Mouse (Mus musculus) gastrocnemius, postnatal 4 days (tissue): ENCODE measurements at regions not wholly inside any gene's neighbourhood (a gene's known extent, or its start where the extent isn't known, plus 50 kb on each side); places are given as distances from the start of the nearest gene placed in this dataset.
"Not testable (repeated sequence)": the region's sequence is repeated elsewhere in the genome, so short reads cannot be mapped to it uniquely, and the experiment has no call there.

Experiments
- DNase-seq, 2 experiments: peaks; one replicate each; pipeline ENCODE4 v3.0.0; 2021 to 2022; ENCODE audit warnings: low spot score in 2 of 2, mixed read lengths in 2 of 2

DNA sequence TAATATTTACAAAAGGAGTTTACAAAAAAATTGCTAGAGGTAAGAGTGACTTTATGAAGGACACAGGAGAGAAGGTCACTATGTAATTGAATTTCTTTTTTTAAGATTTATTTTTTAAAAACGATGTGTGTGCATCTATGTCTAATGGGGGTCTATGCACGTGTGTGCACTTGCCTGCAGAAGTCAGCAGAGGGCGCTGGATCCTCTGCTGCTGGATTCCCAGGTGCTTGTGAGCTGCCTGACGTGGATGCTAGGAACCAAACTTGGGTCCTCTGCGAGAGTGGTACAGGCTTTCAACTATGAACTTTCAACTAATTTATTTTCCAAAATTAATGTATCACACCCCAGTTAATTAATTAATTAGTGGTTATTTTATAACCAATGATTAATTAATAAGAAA, 85.0 kb downstream of the Glrx3 start:
- DNase-seq: no peak

GRCm38 (mm10) chr7:137533476-137533875, 96.1 kb downstream of the Glrx3 start:
- no peak for DNase-seq

GRCm38 (mm10) chr7:137549991-137550390, 112.6 kb downstream of the Glrx3 start:
- DNase-seq: no peak

GRCm38 (mm10) chr7:137552551-137553198, 115.3 kb downstream of the Glrx3 start:
- no peak for DNase-seq

DNA sequence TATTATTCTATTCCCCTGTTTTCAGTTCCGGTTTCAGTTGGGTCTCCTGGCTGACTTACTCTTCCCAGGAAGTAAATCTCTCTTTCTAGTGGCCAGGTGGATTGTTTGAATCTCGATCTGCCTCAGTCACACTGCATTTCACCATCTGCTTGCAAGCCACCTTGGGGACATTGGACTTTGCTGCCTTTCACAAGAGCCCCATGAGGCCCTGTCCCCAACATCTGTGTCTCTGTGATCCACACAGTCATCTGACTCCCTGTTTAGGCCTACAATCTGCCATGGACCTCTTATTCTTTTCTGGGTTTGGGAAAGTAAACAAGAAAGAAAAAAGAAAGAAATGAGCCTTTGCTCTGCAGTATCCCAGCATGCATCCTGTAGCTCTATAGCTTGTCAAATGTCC, 118.1 kb downstream of the Glrx3 start:
- no peak for DNase-seq

DNA sequence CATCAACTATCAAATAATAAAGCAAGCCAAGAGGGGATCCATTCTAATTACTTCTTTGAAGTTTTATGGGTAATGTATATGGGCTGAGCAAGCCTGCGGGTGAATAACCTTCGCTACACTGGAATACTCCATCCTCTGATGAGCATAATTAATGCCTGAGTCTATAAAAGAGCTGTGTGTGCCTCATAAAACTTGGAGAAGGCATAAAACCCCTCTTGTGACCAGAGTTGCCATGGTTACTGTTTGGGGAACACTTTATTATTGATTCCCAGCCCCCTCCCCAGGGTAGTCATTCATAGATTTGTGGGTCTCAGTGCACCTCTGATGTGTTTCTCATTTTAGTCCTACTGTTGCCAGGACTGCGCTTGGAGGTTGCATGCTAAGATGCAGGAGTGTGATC, 120.0 kb downstream of the Glrx3 start:
- DNase-seq: no peak

- no peak for DNase-seq
Observed at GRCm38 (mm10) chr7:137558871-137559270, 121.5 kb downstream of the Glrx3 start.

- DNase-seq: no peak
Observed at GRCm38 (mm10) chr7:137570199-137570598, 132.8 kb downstream of the Glrx3 start.

DNA sequence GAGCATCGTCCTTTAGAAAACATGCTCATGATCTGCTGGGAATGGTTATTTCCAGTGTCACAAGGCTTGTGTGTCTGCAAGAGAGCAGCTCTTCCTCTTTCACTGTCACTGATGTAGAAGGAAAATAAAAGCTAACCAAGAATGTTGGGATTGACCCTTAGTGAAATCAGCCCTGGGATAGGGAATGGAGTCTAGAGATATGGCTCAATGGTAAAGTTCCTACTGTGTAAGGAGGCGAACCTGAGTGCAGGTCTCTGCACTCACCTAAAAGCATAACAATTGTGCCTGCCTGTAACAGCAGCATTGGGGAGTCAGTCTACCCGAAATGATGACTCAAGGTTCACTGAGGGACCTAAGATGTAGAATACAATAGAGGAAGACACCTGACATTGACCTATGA, 138.1 kb downstream of the Glrx3 start:
- no peak for DNase-seq

DNA sequence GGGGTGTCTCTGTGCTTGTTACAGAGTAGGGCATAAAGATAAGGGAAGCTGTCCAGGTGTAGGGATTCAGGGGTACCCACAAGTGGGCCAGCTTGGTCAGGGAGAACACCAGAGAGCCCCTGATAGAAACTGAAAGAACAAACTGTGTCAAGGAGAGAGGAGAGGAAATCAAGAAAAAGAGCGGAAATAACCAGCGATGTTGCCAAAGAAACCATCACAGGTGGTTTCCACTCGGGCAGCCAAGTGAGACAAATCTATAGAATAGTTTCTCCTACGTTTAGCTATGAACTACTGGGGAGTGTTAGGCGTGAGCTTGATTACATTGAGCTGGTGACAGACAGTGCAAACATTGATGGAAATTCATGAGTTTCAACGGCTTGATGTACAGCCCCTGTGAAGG, 138.8 kb downstream of the Glrx3 start:
- no peak for DNase-seq

DNA sequence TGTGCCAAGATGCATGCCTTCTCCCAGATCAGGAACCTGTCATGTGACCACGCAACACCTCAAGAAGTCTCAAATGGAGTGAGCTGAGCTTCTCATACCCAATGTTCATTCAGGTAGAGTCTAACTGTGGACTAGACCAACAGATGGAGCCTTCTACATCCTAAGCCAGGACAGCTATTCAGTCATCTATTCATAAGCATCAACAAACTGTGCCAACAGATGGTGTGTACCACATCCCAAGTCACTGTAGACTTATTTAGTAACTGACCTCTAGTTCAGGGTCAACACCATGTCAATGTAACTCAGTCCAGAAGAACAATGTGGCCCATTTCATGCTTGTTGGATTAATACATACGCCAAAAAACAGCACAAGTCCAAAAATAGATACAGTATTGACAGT, 146.1 kb downstream of the Glrx3 start:
- no peak for DNase-seq

DNA sequence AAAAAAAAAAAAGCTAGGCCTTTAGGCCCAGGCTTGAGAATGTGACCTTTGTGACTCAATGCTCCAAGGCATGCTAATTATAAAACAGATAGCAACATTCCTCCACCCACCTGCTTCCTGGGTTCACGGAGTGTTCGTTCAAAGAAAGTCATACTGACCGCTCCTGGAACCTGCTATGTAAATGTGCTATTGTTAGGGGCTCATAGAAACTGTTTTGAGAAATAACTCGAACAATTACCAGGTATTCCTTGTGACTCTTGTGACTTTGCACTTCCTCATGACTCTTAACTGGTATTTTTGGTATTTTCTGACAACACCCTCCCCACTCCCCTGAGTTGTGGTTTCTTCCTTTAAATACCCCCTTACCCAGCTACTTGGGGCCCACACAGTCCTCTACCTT, 147.5 kb downstream of the Glrx3 start:
- DNase-seq: not testable (repeated sequence)

DNA sequence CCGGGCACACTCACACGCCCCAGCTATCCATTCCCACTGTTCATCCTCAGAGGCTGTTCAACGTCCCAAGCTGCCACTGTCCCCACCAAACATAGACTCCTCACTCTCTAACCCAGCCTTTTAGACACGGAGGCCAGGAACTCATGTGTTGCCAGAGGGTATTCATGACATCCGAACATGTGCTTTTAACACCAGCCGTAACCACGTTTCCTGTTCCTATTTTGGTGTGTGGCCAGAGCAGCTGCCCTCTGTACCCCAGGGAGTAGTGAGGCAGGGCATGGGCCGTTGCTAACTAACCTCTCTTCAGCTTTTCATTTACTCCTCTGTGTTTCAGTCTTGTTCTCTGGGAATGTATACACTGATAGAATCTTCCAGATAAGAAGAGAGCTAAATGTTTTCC, 156.2 kb downstream of the Glrx3 start:
- peak in 1 of 2 experiments; percentile 54 for DNase-seq

- DNase-seq: no peak
Observed at GRCm38 (mm10) chr7:137595567-137595966, 158.2 kb downstream of the Glrx3 start.

- no peak for DNase-seq
Observed at GRCm38 (mm10) chr7:137596161-137596560, 158.7 kb downstream of the Glrx3 start.

- peak; percentile 49 to 68 for DNase-seq
Observed at GRCm38 (mm10) chr7:137603039-137603438, 165.6 kb downstream of the Glrx3 start.

DNA sequence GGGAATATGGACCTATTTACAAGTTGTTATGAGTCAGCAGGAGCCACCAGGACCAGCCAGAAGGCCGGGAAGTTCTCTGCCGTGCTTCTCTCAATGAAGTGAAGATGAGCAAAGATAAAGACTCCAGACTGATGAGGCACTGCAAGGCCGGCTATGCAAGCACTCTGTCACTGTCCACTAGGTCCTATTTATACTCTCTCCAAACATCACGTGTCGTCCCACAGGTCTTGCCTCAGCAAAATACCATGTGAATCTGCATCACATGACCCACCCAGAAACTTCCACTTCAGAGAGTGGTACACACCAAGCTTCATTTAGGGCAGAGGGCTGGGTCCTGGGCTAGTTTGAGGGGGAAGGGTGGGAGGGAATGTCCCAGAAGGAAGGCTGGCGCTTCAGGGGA, 172.3 kb downstream of the Glrx3 start:
- no peak for DNase-seq

DNA sequence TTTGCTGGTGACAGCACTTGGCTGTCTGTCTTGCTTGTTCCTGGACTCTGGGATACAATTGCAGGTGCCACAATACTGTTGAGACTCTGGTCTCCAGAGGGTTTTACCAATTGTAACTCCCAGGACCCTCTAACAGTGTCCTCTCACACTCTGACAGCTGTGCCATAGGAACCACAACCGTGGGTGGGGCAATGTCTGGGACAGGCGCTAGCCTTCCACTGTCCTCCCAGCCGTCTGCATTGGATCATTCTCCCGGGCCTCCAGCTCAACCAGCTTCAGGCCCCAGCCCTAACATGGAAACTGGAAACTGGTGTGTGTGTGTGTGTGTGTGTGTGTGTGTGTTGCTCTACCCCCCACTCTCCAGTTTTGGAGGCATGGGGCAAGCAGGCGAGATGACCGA, 173.9 kb downstream of the Glrx3 start:
- DNase-seq: no peak

GRCm38 (mm10) chr7:137611891-137612522, 174.6 kb downstream of the Glrx3 start:
- peak in 1 of 2 experiments; percentile 33 for DNase-seq

DNA sequence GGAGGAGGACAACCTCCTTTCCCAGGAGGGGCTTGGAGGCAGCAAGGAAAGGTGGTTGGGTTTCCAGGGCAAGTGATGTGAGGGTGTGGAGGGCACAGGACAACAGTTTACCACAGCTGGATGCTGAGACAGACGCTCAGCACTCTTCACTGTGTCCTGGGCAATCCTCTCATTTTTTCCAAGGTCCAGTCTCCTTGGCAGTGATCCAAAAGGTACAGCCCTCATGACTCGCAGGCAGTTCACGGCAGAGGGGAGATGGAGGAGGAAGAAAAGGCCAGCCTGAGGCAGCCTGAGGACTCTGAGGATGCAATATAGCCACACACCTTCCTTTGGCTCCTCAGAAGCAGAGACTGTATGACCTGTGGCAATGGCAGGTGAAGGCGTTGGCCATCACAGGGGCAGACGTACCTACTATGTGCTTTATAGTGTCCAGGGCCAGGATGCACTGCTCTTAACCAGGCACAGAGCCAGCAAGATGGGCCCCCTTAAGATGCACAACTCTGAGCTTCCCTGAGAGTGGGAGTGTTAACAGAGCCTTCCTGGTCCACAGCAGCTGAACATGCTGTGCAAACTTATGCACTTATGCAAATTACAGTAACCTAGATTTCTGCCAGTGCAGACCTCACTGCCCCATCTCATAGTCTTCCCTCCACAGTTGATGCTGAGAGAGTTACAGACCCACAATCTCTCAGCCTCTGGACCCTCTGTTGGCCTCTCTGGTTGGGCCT, 181.2 kb downstream of the Glrx3 start:
- DNase-seq: no peak

DNA sequence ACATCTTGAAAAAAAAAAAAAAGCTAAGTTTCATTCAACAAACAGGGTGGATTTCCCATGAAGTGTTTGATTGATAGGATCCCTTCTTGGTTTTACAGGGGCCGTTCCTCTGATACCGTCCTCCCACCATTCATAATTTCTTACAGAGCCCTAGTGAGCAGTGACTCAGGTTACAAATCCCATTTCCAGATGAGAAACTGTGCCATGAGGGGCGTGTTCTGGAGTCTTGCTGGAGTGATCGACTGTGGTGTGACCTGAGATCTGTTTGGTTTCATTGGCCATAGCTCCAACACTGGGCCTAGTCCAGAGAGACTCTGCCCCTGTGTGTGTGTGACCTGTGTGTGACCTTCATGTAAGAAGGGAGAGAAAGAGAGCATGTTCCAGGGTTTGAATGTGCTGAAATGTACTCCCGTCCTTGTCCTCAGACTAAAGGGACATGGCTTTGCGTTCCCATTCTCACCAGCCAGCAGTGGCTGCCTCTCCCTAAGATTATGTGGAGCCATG, 181.9 kb downstream of the Glrx3 start:
- DNase-seq: no peak

DNA sequence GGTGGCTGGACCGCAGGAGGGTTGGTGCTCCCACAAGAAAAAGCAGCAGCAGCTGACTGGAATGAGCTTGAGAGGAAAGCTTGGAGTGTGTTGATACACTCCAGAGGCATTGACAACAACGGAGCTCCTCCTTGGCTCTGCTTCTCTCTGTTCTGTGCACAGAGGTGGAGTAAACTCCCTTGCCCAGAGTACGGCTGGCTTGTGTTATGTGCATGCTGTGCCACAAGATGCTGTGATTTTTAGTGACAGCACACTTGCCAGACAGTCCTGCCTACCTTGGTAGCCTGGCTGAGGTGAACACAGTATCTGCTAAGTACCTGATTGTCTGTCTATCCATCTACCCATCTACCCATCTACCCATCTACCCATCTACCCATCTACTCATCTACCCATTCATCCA, 190.9 kb downstream of the Glrx3 start:
- DNase-seq: no peak
